Mouse (Mus musculus): ENCODE data around the gene Fgd4.

DNA sequence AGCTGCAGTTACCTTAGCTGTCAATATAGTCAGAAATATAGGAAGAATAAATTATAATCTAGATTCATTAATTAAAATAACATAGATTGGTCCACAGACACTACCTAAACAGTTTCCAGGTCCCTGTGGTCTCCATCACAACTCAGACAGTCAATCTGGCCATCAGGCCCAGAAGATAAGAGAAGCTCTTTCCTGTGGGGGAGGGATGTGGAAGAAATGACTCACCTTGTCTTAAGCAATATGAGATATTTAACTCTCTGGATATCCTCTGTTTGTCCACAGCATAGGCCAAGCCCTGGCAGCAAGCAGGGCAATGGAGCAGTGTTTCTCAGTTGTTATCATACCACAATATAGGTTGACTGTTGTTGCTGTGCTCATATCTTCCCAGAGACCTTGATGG lies 33.4 kb upstream of the Fgd4 start:
- TF ChIP-seq CEBPB (IDR thresholded peaks at IDR 0.05; ENCODE audit: low read depth) = no peak
- no peak for TF ChIP-seq USF1 (IDR thresholded peaks at IDR 0.05; ENCODE audit: low read depth)
- TF ChIP-seq CTCF (IDR thresholded peaks at IDR 0.05; ENCODE audit: control insufficient read depth, insufficient read depth, insufficient read length) = no peak
- no peak for TF ChIP-seq MAX (IDR thresholded peaks at IDR 0.05)
- no peak for TF ChIP-seq MYOD1 (IDR thresholded peaks at IDR 0.05; ENCODE audit: control insufficient read depth, insufficient read length, low read depth)
- no peak for TF ChIP-seq MYOG (IDR thresholded peaks at IDR 0.05; ENCODE audit: control insufficient read depth, extremely low read depth, insufficient read length)

Measured in C2C12 (cell line).